Mouse (Mus musculus) G1E (cell line): ENCODE data around the gene Pde9a. TPM values are rescaled to one million over a fixed set of nuclear protein-coding genes. Genes with fewer than 3 reads are reported as not detected.

Experiments used
- ATAC-seq: 2 replicates; pipeline ENCODE4 v1.8.0; 2016; ENCODE audit warnings: mild to moderate bottlenecking; ENCODE audit not compliant: insufficient number of reproducible peaks, poor library complexity, low FRiP score, severe bottlenecking; ENCODE audit errors: extremely low read depth
- DNase-seq: peaks from one replicate; pipeline ENCODE4 v3.0.0; 2012; ENCODE audit warnings: low spot score
- H3K27me3 ChIP-seq: 2 replicates; pipeline ENCODE4 v1.6.1; 2012; ENCODE audit warnings: mild to moderate bottlenecking, low read length, inconsistent platforms; ENCODE audit not compliant: insufficient read depth
- H3K36me3 ChIP-seq: replicated peaks from 2 replicates; pipeline ENCODE3; 2012; ENCODE audit warnings: mild to moderate bottlenecking, inconsistent platforms
- H3K4me1 ChIP-seq: 2 replicates; pipeline ENCODE4 v1.6.1; 2012; ENCODE audit warnings: low read depth, low read length, inconsistent platforms, mixed read lengths; ENCODE audit not compliant: insufficient read depth
- H3K4me3 ChIP-seq: 2 replicates; pipeline ENCODE4 v1.5.1; 2012; ENCODE audit warnings: low read depth, mild to moderate bottlenecking, inconsistent platforms, low read length, moderate library complexity, mixed read lengths
- H3K9me3 ChIP-seq: replicated peaks from 2 replicates; pipeline ENCODE4 v1.6.1; 2012; ENCODE audit warnings: inconsistent platforms
- CTCF ChIP-seq: IDR thresholded peaks from 2 replicates; pipeline ENCODE4 v1.5.1; 2012; ENCODE audit warnings: low read depth, low read length, inconsistent platforms, mixed read lengths
- GATA1 ChIP-seq: IDR thresholded peaks from 2 replicates; pipeline ENCODE4 v1.6.1; 2012; ENCODE audit warnings: borderline replicate concordance, low read length, inconsistent platforms, mixed read lengths
- GATA2 ChIP-seq: IDR thresholded peaks from 2 replicates; pipeline ENCODE4 v1.6.1; 2012; ENCODE audit warnings: low read depth, low read length, inconsistent platforms, borderline replicate concordance
- POLR2AphosphoS5 ChIP-seq: IDR thresholded peaks from 2 replicates; pipeline ENCODE4 v1.6.1; 2012; ENCODE audit warnings: low read depth, low read length, inconsistent platforms; ENCODE audit not compliant: insufficient replicate concordance
- TAL1 ChIP-seq: conservative IDR thresholded peaks from 2 replicates; pipeline ENCODE4 v1.6.1; 2012; ENCODE audit warnings: low read depth, low read length, inconsistent platforms, mixed read lengths
- polyA plus RNA-seq: library from polyadenylated mRNA; stranded (reverse); fragments of >175 nt; gene quantifications from 2 replicates; pipeline ENCODE4 v1.2.3, GENCODE M21; 2012
- total RNA-seq, 2 experiments: library from RNA; stranded (forward) in 1 of 2; stranded (reverse) in 1 of 2; fragments of 200-1000 nt in 1 of 2; fragments of >200 nt in 1 of 2; fragmentation: Nextera tagmentation in 1 of 2; gene quantifications; 2 replicates each; pipeline ENCODE4 v1.2.3; 2014 to 2017

The Pde9a gene
- total and polyA plus RNA-seq, 3 experiments = 0.16 TPM; not detected in 2

DNA sequence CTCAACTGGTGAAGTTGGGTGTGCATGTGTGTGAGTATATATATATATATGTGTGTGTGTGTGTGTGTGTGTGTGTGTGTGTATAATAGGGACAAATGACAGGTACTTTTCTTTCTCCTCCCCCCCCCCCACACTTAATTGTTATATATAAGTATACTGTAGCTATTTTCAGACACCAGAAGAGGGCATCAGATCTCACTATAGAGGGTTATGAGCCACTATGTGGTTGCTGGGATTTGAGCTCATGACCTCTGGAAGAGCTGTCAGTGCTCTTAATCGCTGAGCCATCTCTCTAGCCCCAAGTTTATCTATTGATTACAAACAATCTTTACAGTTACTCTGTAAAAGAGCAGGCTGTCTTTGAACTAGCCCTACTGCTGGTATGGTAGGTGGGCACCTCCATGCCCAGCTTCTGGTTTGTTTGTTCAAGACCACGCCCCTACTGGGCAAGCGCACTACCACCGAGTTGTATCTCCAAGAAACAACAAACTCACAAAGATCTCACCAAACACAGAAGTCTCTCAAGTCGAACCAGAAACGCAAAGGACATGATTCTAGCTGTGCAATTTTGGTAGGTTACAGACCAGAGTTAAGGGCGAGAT lies 133.4 kb downstream of the Pde9a start:
- Histone ChIP-seq H3K4me1 (peaks cover 37% of the 10 kb centered on the region), H3K27me3 (no peaks in the 10 kb centered on the region), H3K9me3 (no peaks in the 10 kb centered on the region), H3K36me3 (peaks cover 28% of the 10 kb centered on the region), H3K4me3 (peak overlapping the region; percentile 86)
- TF ChIP-seq TAL1 = no peak
- TF ChIP-seq POLR2AphosphoS5 = no peak
- TF ChIP-seq GATA1 = no peak
- no peak for TF ChIP-seq GATA2
- no peak for TF ChIP-seq CTCF
- peak; percentile 22 for ATAC-seq
- no peak for DNase-seq

DNA sequence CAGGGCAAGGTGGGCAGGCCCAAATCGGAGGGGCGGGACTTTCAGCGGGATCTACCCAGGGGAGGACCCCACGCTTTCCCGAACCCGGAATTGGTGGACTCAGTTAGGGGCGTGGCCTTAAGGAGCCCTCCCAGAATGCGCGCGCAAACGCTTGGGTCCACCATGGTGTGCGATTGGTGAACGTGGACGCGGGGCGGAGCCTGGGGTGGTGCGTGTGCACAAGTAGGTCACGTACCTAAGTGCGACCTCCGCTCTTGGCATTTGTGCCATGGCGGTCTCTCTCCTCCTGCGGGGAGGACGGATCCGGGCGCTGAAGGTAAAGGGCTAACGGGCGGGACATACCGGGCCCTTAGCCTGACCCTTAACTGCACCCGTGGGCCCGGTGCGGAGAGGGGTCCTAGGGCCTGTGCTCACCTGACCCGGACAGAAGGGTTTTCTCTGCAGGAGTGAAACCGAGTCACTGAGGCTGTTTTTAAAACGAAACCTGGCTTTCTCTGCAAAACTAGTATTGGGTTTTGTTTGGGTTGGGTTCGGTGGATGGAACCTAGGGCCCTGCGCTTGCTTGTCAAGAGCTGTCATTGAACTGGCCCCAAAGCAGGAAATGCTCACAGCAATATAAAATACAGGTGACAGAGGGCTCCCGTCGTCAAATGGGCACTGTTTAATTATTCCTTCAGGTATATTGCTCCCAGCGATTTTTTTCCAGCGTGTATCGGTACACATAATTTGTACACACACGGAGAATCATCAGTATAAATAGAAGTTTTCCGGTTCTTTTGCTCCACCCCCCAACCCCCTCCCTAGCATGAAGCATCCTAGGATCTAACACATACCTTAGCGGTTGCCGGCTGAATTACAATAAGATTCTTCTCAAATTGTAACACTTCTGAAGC lies 134.2 kb downstream of the Pde9a start, which contains the start of the genes Wdr4 and Ndufv3:
Wdr4 (minus strand) TSS at position 35 of the 893 bp plus-strand sequence.
Ndufv3 (plus strand) TSS at position 170 of the 893 bp plus-strand sequence.
- no peaks in the 10 kb centered on the region for H3K9me3 ChIP-seq
- TF ChIP-seq GATA1 = no peak
- TF ChIP-seq POLR2AphosphoS5 = no peak
- no peak for TF ChIP-seq GATA2
- TF ChIP-seq CTCF = no peak
- TF ChIP-seq TAL1 = no peak
- H3K27me3 ChIP-seq = no peaks in the 10 kb centered on the region
- DNase-seq (peak; percentile 90), ATAC-seq (peak; percentile 95)
- H3K4me1 ChIP-seq = peaks cover 42% of the 10 kb centered on the region
- peak within 1 kb of the TSS; percentile 86 for H3K4me3 ChIP-seq
- peaks cover 35% of the 10 kb centered on the region for H3K36me3 ChIP-seq

DNA sequence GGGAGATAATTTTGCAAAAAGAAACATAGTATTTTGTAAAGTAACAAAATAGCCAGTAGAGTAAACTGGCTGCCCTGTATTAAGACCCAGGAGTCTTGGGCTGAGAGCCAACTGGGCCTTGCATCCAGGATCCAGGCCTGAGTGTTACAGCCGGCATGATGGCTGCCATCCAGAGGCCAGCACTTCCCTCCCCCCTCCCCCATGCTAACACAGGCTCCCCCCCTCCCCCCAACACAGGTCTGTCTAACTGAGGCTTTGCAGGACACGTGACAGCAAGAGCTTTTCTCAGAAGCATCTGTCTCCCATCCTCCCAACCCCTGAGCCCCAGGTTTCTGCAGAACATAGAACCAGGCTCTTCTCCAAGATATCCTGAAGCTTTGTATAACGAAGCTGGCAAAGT lies 134.9 kb downstream of the Pde9a start:
- H3K4me1 ChIP-seq = peaks cover 42% of the 10 kb centered on the region
- peaks cover 40% of the 10 kb centered on the region for H3K36me3 ChIP-seq
- DNase-seq (peak; percentile 47), ATAC-seq (0 out of 2 replicates have a peak, but pooled peaks have one; percentile 22)
- peak overlapping the region; percentile 86 for H3K4me3 ChIP-seq
- no peaks in the 10 kb centered on the region for H3K9me3 ChIP-seq
- TF ChIP-seq GATA2 (no peak), TAL1 (no peak)
- no peaks in the 10 kb centered on the region for H3K27me3 ChIP-seq

DNA sequence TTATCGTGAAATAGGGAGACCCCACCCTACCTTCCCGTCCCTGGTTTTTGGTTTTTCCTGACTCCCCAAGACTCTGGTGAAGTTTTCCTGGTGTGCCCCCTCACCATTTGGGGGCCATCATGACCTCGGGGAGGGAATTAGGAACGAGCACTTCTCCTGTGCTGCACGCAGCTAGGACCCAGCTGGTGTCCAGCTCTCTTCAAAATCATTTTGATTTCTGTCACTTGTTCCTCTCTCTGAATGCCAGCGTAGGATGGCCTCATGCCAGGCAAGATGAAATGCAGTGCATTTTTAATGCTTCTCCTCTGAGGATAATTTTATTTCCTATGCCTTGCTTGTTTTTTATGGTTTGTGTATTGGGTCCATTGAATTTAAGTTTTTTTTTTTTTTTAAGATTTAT lies 135.9 kb downstream of the Pde9a start:
- ATAC-seq = no peak
- no peak for DNase-seq
- Histone ChIP-seq H3K9me3 (no peaks in the 10 kb centered on the region), H3K4me1 (peaks cover 44% of the 10 kb centered on the region), H3K36me3 (peaks cover 49% of the 10 kb centered on the region), H3K27me3 (no peaks in the 10 kb centered on the region), H3K4me3 (peak overlapping the region; percentile 86; the same call in 1 of the 2 replicates)
- TF ChIP-seq TAL1 (no peak), GATA2 (no peak), POLR2AphosphoS5 (no peak), CTCF (no peak), GATA1 (no peak)

DNA sequence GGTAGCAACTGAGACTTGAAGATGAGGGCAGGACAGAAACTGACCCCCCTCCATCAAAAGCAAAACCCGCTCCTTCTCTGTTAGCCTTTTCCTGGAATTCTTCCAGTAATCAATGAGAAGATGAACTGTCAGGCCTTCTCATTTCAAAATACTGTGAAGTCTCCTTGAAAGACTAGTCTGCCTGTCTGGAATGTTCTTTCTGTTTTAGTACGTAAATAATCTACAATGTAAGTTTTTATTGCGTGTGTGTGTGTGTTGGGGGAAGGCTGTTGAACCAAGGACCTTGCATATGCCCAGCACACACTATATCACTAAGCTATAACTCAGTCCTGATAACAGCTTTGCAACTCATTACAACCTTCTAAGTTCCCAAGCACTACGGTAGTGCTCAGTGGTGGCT lies 139.1 kb downstream of the Pde9a start:
- no peak for DNase-seq
- peaks cover 38% of the 10 kb centered on the region for H3K4me1 ChIP-seq
- no peaks in the 10 kb centered on the region for H3K27me3 ChIP-seq
- no peaks in the 10 kb centered on the region for H3K9me3 ChIP-seq
- no peak for ATAC-seq
- TF ChIP-seq POLR2AphosphoS5 = no peak
- no peak overlapping the region for H3K4me3 ChIP-seq
- peaks cover 80% of the 10 kb centered on the region for H3K36me3 ChIP-seq

DNA sequence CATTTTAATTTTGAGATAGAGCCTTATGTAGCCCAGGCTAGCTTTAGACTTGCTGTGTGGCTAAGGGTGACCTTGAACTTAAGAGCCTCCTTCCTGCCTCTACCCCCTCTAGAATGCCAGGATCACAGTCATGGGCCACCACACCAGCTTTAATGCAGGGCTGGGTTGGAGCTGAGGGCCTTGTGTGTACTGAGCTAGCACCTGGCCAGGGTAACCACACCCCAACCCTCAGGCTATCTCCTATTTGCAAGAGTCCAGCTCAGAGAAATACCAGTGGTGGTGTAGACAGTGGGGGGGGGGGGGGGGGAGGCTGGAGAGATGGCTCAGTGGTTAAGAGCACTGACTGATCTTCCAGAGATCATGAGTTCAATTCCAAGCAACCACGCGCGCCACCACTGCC lies 139.8 kb downstream of the Pde9a start:
- TF ChIP-seq GATA2 (no peak), TAL1 (no peak), CTCF (no peak), POLR2AphosphoS5 (no peak)

More for the DNA sequence above, 139.8 kb downstream of the Pde9a start:
- DNase-seq (no peak), ATAC-seq (no peak)
- peaks cover 87% of the 10 kb centered on the region for H3K36me3 ChIP-seq
- peaks cover 38% of the 10 kb centered on the region for H3K4me1 ChIP-seq
- no peaks in the 10 kb centered on the region for H3K27me3 ChIP-seq
- no peaks in the 10 kb centered on the region for H3K9me3 ChIP-seq
- no peak overlapping the region for H3K4me3 ChIP-seq

Other genes with a start within 250 kb of the Pde9a start
- not detected in 2 replicates for gene Tff2, start 241.9 kb upstream of the Pde9a start, total RNA-seq (2014; fragmentation: Nextera tagmentation)
- gene Tff2, start 241.9 kb upstream of the Pde9a start, total RNA-seq (2017) = not detected in 2 replicates
- gene Tff2, start 241.9 kb upstream of the Pde9a start, polyA plus RNA-seq = not detected in 2 replicates
- not detected in 2 replicates for gene Tff1, start 220.9 kb upstream of the Pde9a start, total RNA-seq (2014; fragmentation: Nextera tagmentation)
- gene Tff1, start 220.9 kb upstream of the Pde9a start, total RNA-seq (2017) = not detected in 2 replicates
- not detected in 2 replicates for gene Tff1, start 220.9 kb upstream of the Pde9a start, polyA plus RNA-seq
- gene Tmprss3, start 187.2 kb upstream of the Pde9a start, total RNA-seq (2014; fragmentation: Nextera tagmentation) = not detected in 2 replicates
- not detected in 2 replicates for gene Tmprss3, start 187.2 kb upstream of the Pde9a start, total RNA-seq (2017)
- gene Tmprss3, start 187.2 kb upstream of the Pde9a start, polyA plus RNA-seq = not detected in 2 replicates
- not detected in 2 replicates for gene Ubash3a, start 178.3 kb upstream of the Pde9a start, total RNA-seq (2014; fragmentation: Nextera tagmentation)
- 0.17 and 0.33 TPM in 2 replicates for gene Ubash3a, start 178.3 kb upstream of the Pde9a start, total RNA-seq (2017)
- not detected in 2 replicates for gene Ubash3a, start 178.3 kb upstream of the Pde9a start, polyA plus RNA-seq
- gene Rsph1, start 108.8 kb upstream of the Pde9a start, total RNA-seq (2014; fragmentation: Nextera tagmentation) = not detected in 2 replicates
- not detected in 2 replicates for gene Rsph1, start 108.8 kb upstream of the Pde9a start, total RNA-seq (2017)
- not detected in 2 replicates for gene Rsph1, start 108.8 kb upstream of the Pde9a start, polyA plus RNA-seq
- not detected in 2 replicates for gene Slc37a1, start 99.4 kb upstream of the Pde9a start, total RNA-seq (2014; fragmentation: Nextera tagmentation)
- 0.12 and 0.38 TPM in 2 replicates for gene Slc37a1, start 99.4 kb upstream of the Pde9a start, total RNA-seq (2017)
- not detected in 2 replicates for gene Slc37a1, start 99.4 kb upstream of the Pde9a start, polyA plus RNA-seq
- 13.0 and 21.2 TPM in 2 replicates for gene Wdr4, start 133.8 kb downstream of the Pde9a start, total RNA-seq (2014; fragmentation: Nextera tagmentation)
- 18.4 and 20.6 TPM in 2 replicates for gene Wdr4, start 133.8 kb downstream of the Pde9a start, total RNA-seq (2017)
- gene Wdr4, start 133.8 kb downstream of the Pde9a start, polyA plus RNA-seq = 51.0 and 59.3 TPM in 2 replicates
- 180 and 181 TPM in 2 replicates for gene Ndufv3, start 133.9 kb downstream of the Pde9a start, total RNA-seq (2014; fragmentation: Nextera tagmentation)
- gene Ndufv3, start 133.9 kb downstream of the Pde9a start, total RNA-seq (2017) = 693 and 773 TPM in 2 replicates
- 528 and 713 TPM in 2 replicates for gene Ndufv3, start 133.9 kb downstream of the Pde9a start, polyA plus RNA-seq
- 30.4 and 34.8 TPM in 2 replicates for gene Pknox1, start 178.5 kb downstream of the Pde9a start, total RNA-seq (2014; fragmentation: Nextera tagmentation)
- gene Pknox1, start 178.5 kb downstream of the Pde9a start, total RNA-seq (2017) = 25.1 and 29.0 TPM in 2 replicates
- 6.2 and 8.5 TPM in 2 replicates for gene Pknox1, start 178.5 kb downstream of the Pde9a start, polyA plus RNA-seq